Mouse (Mus musculus) heart, embryonic 14.5 days (tissue): Measurements from ENCODE around the gene Ccl26. TPM values are rescaled to one million over a fixed set of nuclear protein-coding genes. Genes with fewer than 3 reads are reported as not detected.
"Not testable (repeated sequence)": the region's sequence is repeated elsewhere in the genome, so short reads cannot be mapped to it uniquely, and the experiment has no call there.

Experiments
- ATAC-seq: fragments of 200-750 bp; cut with Nextera tagmentation; 2 replicates; pipeline ENCODE4 v1.8.0; 2017; ENCODE audit warnings: low read depth, moderate TSS enrichment; ENCODE audit not compliant: insufficient number of reproducible peaks, insufficient read depth, low FRiP score
- H3K27ac ChIP-seq, 2 experiments: fragments of 200-500 bp in 1 of 2; fragments of 300-500 bp in 1 of 2; sonication (generic) in 1 of 2; replicated peaks in 1 of 2; 2 replicates each; pipeline ENCODE4 v1.5.1; 2012 to 2014; ENCODE audit warnings: low read depth in 2 of 2, low read length in 2 of 2, control low read depth in 1 of 2, mild to moderate bottlenecking in 1 of 2, mixed read lengths in 1 of 2; ENCODE audit not compliant: control insufficient read depth in 1 of 2, insufficient read depth in 1 of 2
- H3K27me3 ChIP-seq: fragments of 300-500 bp; sonication (generic); 2 replicates; pipeline ENCODE4 v1.6.1; 2014; ENCODE audit warnings: mild to moderate bottlenecking, low read length, control low read depth; ENCODE audit not compliant: control insufficient read depth, insufficient read depth
- H3K36me3 ChIP-seq: fragments of 300-500 bp; sonication (generic); 2 replicates; pipeline ENCODE4 v1.6.1; 2014; ENCODE audit warnings: mild to moderate bottlenecking, control low read depth, low read length, mixed read lengths; ENCODE audit not compliant: control insufficient read depth, insufficient read depth
- H3K4me1 ChIP-seq, 2 experiments: fragments of 200-500 bp in 1 of 2; fragments of 300-500 bp in 1 of 2; sonication (generic) in 1 of 2; 2 replicates each; pipeline ENCODE4 v1.6.1; 2012 to 2014; ENCODE audit warnings: low read length in 2 of 2, control low read depth in 1 of 2, mixed read lengths in 1 of 2; ENCODE audit not compliant: control insufficient read depth in 2 of 2, insufficient read depth in 2 of 2
- H3K4me2 ChIP-seq: fragments of 300-500 bp; sonication (generic); 2 replicates; pipeline ENCODE4 v1.6.1; 2014; ENCODE audit warnings: mild to moderate bottlenecking, low read length
- H3K4me3 ChIP-seq, 2 experiments: fragments of 200-500 bp in 1 of 2; fragments of 300-500 bp in 1 of 2; sonication (generic) in 1 of 2; 2 replicates each; pipeline ENCODE4 v1.5.1; 2012 to 2014; ENCODE audit warnings: low read length in 2 of 2, mild to moderate bottlenecking in 2 of 2, control low read depth in 1 of 2, low read depth in 1 of 2, moderate library complexity in 1 of 2; ENCODE audit not compliant: control insufficient read depth in 1 of 2, insufficient read depth in 1 of 2
- H3K9ac ChIP-seq: fragments of 300-500 bp; sonication (generic); 2 replicates; pipeline ENCODE4 v1.6.1; 2014; ENCODE audit warnings: mild to moderate bottlenecking, low read length
- H3K9me3 ChIP-seq: fragments of 300-500 bp; sonication (generic); 2 replicates; pipeline ENCODE4 v1.6.1; 2016; ENCODE audit warnings: low read length, control low read depth; ENCODE audit not compliant: control insufficient read depth
- WGBS: fragments of 180-500 bp; shearing (Covaris S2); extraction: QIAGEN DNeasy Blood & Tissue Kit; methylation state at CpG from one replicate; pipeline ENCODE4 v1.1.7; 2014; 5-methylcytosine and 5-hydroxymethylcytosine counted together
- polyA plus RNA-seq: library from polyadenylated mRNA; unstranded; fragments of >200 nt; fragmentation: Nextera tagmentation; extraction: Ambion mirVana; gene quantifications from 2 replicates; pipeline ENCODE4 v1.2.1, GENCODE M21; 2014

Gene Ccl26
- polyA plus RNA-seq: not detected in 2 replicates

DNA sequence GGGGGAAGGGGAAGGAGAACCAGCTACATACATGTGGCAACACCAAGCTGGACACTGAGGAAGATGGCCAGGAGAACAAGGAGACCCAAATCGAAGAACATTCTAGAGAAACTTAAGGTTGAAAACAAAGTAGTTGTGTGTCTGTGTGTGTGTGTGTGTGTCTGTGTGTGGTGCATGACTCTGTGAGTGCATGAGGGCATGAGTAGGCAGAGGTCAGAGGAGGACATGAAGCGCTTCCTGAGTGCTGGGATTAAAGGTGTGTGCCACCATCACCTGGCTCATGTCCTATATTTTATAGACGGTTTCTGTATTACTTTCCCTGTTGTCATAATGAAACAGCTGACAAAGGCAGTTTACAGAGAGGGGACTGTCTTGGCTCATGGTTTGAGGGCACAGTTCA lies at the start of gene Ccl26:
Gene Ccl26 (minus strand): TSS at position 101 of the 400 bp plus-strand sequence.
- H3K9me3 ChIP-seq: peaks cover 5% of the 10 kb centered on the region; the same call in 1 of the 2 replicates
- no peak within 1 kb of the TSS for H3K27ac ChIP-seq
- 76% methylated on average over 3 of the region's 3 CpGs for WGBS
- H3K36me3 ChIP-seq: no peaks in the 10 kb centered on the region
- H3K4me1 ChIP-seq: no peaks in the 10 kb centered on the region
- ATAC-seq: no peak
- no peak within 1 kb of the TSS for H3K9ac ChIP-seq
- H3K27me3 ChIP-seq: no peaks in the 10 kb centered on the region
- H3K4me3 ChIP-seq: no peak within 1 kb of the TSS
- no peak within 1 kb of the TSS for H3K4me2 ChIP-seq

DNA sequence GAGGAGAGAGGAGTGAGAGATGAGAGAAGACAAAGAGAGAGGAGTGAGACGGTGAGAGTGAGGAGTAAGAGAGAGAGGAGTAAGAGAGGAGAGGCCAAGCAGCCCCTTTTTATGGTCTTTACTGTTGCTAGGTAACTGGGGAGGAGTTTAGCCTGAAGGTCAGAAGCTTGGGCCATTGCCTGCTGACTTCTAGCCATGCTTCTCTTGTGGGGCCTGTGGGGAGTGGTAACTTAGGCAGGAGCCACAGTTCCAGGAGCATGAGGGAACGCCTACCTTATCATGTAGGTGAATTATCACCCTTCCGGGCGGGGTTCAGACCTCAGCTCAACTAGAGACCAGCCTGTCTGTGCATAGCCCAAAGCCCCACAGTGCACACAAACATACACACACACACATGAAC lies 46.4 kb upstream of the Ccl26 start:
- no peaks in the 10 kb centered on the region for H3K4me1 ChIP-seq
- H3K27me3 ChIP-seq: no peaks in the 10 kb centered on the region
- 70% methylated on average over 4 of the region's 4 CpGs for WGBS
- no peak for ATAC-seq
- H3K4me2 ChIP-seq: no peak overlapping the region
- no peak overlapping the region for H3K4me3 ChIP-seq
- no peak overlapping the region for H3K9ac ChIP-seq
- peaks cover 8% of the 10 kb centered on the region for H3K9me3 ChIP-seq
- no peaks in the 10 kb centered on the region for H3K36me3 ChIP-seq
- H3K27ac ChIP-seq: no peak overlapping the region

DNA sequence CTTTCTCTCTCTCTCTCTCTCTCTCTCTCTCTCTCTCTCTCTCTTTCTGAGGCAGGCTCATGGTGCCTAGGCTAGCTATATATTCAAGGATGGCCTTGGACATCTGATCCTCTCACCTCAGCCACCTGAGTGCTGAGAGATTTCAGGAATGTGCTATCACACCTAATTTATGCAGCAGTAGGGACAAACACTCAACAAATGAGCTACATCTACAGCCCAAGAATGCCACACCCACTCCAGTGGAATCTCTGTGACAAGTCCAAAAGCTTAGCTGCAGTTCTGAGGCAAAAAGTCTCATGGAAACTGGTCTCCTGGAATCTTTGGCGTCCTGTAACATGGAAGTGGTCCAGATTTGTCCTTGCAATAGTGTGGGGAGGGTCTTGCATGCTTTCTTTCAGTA lies 44.2 kb upstream of the Ccl26 start:
- Histone ChIP-seq H3K27me3 (no peaks in the 10 kb centered on the region), H3K4me3 (no peak overlapping the region), H3K27ac (no peak overlapping the region), H3K4me1 (no peaks in the 10 kb centered on the region), H3K9me3 (peaks cover 11% of the 10 kb centered on the region), H3K36me3 (no peaks in the 10 kb centered on the region), H3K9ac (no peak overlapping the region), H3K4me2 (no peak overlapping the region)
- no peak for ATAC-seq
- 48% methylated on average over 1 of the region's 1 CpGs for WGBS

DNA sequence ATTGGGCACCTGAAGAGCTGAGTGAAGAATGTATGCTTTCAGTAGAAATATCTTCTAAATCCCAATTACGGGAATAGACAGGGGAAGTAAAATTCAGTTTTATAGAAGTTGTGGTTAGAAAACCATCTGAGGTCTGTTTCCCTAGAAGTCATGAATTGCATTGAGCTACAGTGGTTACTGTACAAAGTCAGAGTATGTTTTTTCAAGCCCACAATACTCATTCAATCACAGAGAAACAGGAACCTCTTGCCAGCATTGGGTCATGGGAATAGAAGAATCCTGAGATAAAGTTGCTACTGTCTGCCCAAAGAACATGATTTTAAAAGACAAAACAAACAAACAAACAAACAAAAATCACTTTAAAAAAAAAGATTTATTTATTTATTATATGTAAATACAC lies 43.3 kb upstream of the Ccl26 start:
- H3K4me2 ChIP-seq, ATAC-seq, H3K4me3 ChIP-seq, H3K27me3 ChIP-seq, H3K27ac ChIP-seq, H3K9ac ChIP-seq, H3K4me1 ChIP-seq, H3K36me3 ChIP-seq, H3K9me3 ChIP-seq: not testable (repeated sequence)
- no CpG with 5 or more reads among the region's 1 CpGs for WGBS

DNA sequence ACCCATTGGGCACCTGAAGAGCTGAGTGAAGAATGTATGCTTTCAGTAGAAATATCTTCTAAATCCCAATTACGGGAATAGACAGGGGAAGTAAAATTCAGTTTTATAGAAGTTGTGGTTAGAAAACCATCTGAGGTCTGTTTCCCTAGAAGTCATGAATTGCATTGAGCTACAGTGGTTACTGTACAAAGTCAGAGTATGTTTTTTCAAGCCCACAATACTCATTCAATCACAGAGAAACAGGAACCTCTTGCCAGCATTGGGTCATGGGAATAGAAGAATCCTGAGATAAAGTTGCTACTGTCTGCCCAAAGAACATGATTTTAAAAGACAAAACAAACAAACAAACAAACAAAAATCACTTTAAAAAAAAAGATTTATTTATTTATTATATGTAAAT lies 41.3 kb upstream of the Ccl26 start:
- H3K36me3 ChIP-seq, H3K27me3 ChIP-seq, H3K9me3 ChIP-seq, H3K4me1 ChIP-seq, H3K4me3 ChIP-seq, H3K27ac ChIP-seq, H3K4me2 ChIP-seq, H3K9ac ChIP-seq, ATAC-seq: not testable (repeated sequence)
- no CpG with 5 or more reads among the region's 1 CpGs for WGBS

DNA sequence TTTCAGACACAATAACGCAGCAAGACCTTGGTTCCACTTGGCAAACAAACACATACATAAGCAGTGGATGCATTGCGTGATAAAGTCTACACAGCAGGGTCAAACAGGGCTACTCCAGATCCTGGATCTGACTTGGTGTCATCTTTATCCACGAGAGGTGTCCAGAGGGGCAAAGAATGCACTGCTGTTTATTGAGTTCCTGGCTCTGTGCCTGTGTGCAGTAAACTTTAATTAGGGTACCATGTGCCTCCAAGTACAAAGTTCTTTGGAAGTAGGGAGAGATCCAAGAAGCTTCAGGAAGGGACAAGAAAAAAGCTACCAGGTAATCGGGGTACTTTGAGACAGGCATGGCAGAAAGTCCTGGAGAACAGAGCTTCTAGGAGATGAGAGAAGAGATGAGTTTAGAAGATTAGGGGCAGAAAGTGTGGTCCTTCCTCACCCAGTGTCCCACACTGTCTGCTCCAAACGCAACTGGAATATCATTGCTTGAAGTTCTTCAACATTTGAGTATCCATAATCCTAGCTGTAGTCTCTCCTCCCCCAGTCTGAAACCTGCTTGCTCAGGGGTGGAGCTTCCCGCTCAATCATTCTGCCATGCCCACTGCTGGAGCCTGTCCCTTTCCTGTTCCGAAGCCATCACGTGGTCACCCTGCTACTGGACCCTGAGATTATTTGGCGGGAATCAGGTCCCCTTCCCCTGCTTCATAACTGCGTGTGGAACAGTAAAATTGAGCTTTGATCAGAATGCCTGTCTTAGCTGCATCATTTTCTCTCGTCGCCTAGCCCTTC lies 26.8 kb upstream of the Ccl26 start:
- Histone ChIP-seq H3K4me3 (no peak overlapping the region), H3K27ac (no peak overlapping the region), H3K4me2 (no peak overlapping the region), H3K36me3 (no peaks in the 10 kb centered on the region), H3K9me3 (peaks cover 5% of the 10 kb centered on the region; the same call in 1 of the 2 replicates), H3K9ac (no peak overlapping the region), H3K27me3 (no peaks in the 10 kb centered on the region), H3K4me1 (no peaks in the 10 kb centered on the region)
- ATAC-seq: no peak
- WGBS: 78% methylated on average over 12 of the region's 12 CpGs

- Histone ChIP-seq H3K4me1 (no peaks in the 10 kb centered on the region), H3K4me2 (no peak overlapping the region), H3K27me3 (no peaks in the 10 kb centered on the region), H3K9ac (no peak overlapping the region), H3K36me3 (no peaks in the 10 kb centered on the region), H3K9me3 (peaks cover 5% of the 10 kb centered on the region; the same call in 1 of the 2 replicates), H3K4me3 (no peak overlapping the region), H3K27ac (no peak overlapping the region)
- no peak for ATAC-seq
- WGBS: 77% methylated on average over 4 of the region's 4 CpGs
Measured at GRCm38 (mm10) chr5:135587764-135588163, 24.4 kb upstream of the Ccl26 start.

GRCm38 (mm10) chr5:135585691-135586090 lies 22.3 kb upstream of the Ccl26 start:
- H3K4me2 ChIP-seq: no peak overlapping the region
- no peaks in the 10 kb centered on the region for H3K9me3 ChIP-seq
- ATAC-seq: no peak
- no peak overlapping the region for H3K9ac ChIP-seq
- H3K36me3 ChIP-seq: no peaks in the 10 kb centered on the region
- 85% methylated on average over 8 of the region's 8 CpGs for WGBS
- H3K27ac ChIP-seq: no peak overlapping the region
- no peak overlapping the region for H3K4me3 ChIP-seq
- H3K4me1 ChIP-seq: no peaks in the 10 kb centered on the region
- no peaks in the 10 kb centered on the region for H3K27me3 ChIP-seq
